Mouse (Mus musculus): Measurements from ENCODE around the gene Aven. TPM values are rescaled to one million over a fixed set of nuclear protein-coding genes. Genes with fewer than 3 reads are reported as not detected.
A peak's percentile ranks its signal among the peaks of the same experiment; 100 is the strongest.

The Aven gene
- polyA plus RNA-seq, 1 experiment from 2014 or later: 2.4 TPM

DNA sequence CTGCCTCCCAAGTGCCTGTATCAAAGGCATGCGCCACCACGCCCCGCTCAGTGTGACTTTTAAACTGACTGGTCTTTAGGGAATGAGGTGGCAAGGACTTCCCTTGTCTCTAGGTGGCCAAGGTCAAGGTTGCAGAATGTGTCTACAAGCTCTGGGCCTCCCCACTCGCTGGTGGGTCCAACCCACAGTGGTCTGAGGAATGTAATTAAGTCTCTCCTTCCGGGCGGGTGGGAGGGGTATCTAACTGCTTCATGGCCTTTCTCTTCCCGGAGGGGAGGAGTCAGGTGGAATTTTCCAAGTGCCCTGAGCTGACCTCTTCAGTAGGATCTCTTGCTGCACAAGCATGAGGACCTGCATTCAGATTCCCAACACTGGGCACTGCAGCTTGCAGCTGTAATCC is 5.1 kb downstream of the Aven start:
- 67% methylated on average over 7 of the region's 7 CpGs for WGBS
- H3K27me3 ChIP-seq (replicated peaks): no peaks in the 10 kb centered on the region
- H3K36me3 ChIP-seq (replicated peaks): no peaks in the 10 kb centered on the region
- no peak overlapping the region for H3K4me3 ChIP-seq
- H3K4me1 ChIP-seq: peaks cover 12% of the 10 kb centered on the region
- no peak for ATAC-seq (replicated peaks)
- H3K9ac ChIP-seq: no peak overlapping the region
- no peaks in the 10 kb centered on the region for H3K9me3 ChIP-seq
- H3K27ac ChIP-seq: no peak overlapping the region
- no peak overlapping the region for H3K4me2 ChIP-seq

DNA sequence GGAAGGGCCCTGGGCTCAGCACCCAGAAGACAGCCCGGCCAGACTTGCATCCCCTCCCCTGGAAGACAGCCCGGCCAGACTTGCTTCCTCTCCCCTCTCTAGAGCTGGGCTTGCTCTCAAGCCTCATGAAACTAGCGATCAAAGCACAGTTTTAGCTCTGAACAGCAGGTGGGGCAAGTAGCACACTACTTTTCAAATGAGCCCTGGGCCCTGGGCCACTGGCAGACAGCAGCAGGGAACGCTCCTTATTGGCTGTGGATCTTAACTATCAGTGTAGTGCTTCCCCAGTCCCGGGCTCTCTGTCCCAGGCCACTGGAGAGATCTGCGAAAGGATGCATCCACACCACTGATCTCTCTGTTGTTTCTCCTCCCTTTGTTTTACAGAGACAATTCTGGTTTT is 8.4 kb downstream of the Aven start:
- ATAC-seq (replicated peaks): peak; percentile 94
- Histone ChIP-seq H3K27me3 (replicated peaks) (no peaks in the 10 kb centered on the region), H3K4me1 (peaks cover 7% of the 10 kb centered on the region; the same call in 1 of the 2 replicates), H3K4me2 (no peak overlapping the region), H3K4me3 (no peak overlapping the region), H3K36me3 (replicated peaks) (no peaks in the 10 kb centered on the region), H3K27ac (no peak overlapping the region), H3K9ac (no peak overlapping the region), H3K9me3 (no peaks in the 10 kb centered on the region)
- WGBS: 4% methylated on average over 6 of the region's 6 CpGs

DNA sequence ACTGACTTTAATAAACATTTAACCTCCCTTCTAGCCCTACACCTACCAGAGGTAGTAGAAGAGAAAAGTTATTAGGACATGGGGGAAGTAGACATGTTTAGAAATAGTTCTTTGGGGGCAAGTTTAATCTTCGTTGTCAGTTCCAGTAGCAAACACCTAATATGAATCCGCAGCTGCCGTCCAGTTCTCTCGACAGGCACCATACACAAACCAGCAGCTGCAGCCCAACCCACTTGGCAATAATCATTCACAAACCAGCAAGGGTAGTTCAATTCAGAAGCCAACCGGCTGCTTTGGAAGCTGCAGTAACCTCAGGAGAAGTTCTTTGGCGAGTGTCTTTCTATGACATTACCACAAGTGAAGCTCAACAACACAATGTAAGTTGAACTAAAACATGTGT is 11.2 kb downstream of the Aven start:
- H3K4me2 ChIP-seq: no peak overlapping the region
- no peak overlapping the region for H3K27ac ChIP-seq
- no peaks in the 10 kb centered on the region for H3K9me3 ChIP-seq
- no peaks in the 10 kb centered on the region for H3K27me3 ChIP-seq (replicated peaks)
- no peak for ATAC-seq (replicated peaks)
- H3K4me1 ChIP-seq: peaks cover 7% of the 10 kb centered on the region; the same call in 1 of the 2 replicates
- no peak overlapping the region for H3K4me3 ChIP-seq
- H3K9ac ChIP-seq: no peak overlapping the region
- no peaks in the 10 kb centered on the region for H3K36me3 ChIP-seq (replicated peaks)
- WGBS: 89% methylated on average over 6 of the region's 6 CpGs

DNA sequence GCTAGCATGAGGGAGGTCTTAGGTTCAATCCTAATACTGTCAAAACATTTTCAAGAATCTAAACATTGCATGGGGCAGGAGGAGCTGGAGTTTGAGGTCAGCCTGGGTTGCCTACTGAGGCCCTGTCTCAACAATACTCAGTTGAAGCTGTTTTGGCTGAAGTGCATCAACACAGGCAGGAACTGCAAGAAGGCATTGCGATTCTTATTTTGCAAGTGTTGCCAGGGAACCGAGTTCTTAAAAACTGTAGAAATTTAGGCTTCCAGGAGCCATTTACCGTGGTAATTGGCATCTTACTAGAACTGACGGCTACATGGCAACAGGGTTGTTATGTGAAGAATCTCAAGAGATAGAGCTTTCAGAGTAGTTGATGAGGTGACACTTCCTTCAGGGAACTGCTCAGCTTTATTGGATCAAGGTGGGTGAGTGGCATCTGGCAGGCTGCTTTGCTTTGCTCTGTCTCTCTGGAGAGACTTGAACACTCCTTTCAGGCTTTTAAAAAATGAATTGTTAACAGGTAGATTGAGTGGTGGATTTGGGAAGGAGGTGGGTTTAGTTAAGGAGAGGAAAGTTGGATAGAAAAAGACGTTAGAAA is 14.2 kb downstream of the Aven start:
- no peaks in the 10 kb centered on the region for H3K36me3 ChIP-seq (replicated peaks)
- H3K9me3 ChIP-seq: no peaks in the 10 kb centered on the region
- ATAC-seq (replicated peaks): no peak
- no peaks in the 10 kb centered on the region for H3K4me1 ChIP-seq
- 74% methylated on average over 5 of the region's 5 CpGs for WGBS
- H3K27me3 ChIP-seq (replicated peaks): no peaks in the 10 kb centered on the region
- H3K27ac ChIP-seq: no peak overlapping the region
- H3K4me2 ChIP-seq: no peak overlapping the region
- no peak overlapping the region for H3K9ac ChIP-seq
- no peak overlapping the region for H3K4me3 ChIP-seq

DNA sequence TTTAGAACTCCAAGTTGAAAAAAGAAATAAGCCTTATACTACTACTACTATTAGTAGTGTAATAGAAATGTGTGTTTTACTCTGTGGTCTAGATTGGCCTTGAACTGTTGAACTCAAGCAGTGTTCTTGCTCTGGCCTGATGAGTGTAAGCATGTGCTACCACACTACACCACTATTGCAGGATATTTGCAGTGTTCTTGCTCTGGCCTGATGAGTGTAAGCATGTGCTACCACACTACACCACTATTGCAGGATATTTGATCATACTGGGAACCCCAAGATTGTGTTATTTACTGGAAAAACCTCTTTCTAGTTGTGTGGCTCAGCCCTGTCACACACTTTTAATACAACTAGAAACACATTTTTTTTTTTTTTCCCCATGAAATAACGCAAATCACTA is 14.7 kb downstream of the Aven start:
- no peaks in the 10 kb centered on the region for H3K27me3 ChIP-seq (replicated peaks)
- WGBS: 96% methylated on average over 1 of the region's 1 CpGs
- H3K27ac ChIP-seq: no peak overlapping the region
- H3K9me3 ChIP-seq: no peaks in the 10 kb centered on the region
- H3K4me3 ChIP-seq: no peak overlapping the region
- no peak overlapping the region for H3K9ac ChIP-seq
- H3K4me2 ChIP-seq: no peak overlapping the region
- H3K4me1 ChIP-seq: no peaks in the 10 kb centered on the region
- H3K36me3 ChIP-seq (replicated peaks): no peaks in the 10 kb centered on the region
- no peak for ATAC-seq (replicated peaks)

DNA sequence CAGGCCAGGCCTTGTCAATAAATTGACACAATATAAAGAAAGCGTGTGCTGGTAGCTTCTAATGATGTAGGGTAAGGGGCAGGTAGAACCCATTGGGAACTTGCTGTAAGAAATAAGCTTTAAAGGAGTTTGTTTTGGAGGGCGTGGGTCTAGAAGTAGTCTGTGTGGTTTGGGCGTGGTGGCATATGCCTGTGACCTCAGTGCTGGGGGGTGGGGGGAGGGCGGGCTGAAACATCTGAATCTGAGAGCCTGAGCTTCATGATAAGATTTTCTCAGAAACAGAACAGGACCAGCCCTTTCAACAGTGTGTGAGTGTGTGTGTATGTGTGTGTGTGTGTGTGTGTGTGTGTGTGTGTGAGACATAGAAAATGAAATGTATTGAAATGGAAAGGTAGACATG is 17.4 kb downstream of the Aven start:
- no peaks in the 10 kb centered on the region for H3K9me3 ChIP-seq
- H3K27me3 ChIP-seq (replicated peaks): no peaks in the 10 kb centered on the region
- no peak for ATAC-seq (replicated peaks)
- H3K4me2 ChIP-seq: no peak overlapping the region
- no peak overlapping the region for H3K4me3 ChIP-seq
- no peaks in the 10 kb centered on the region for H3K4me1 ChIP-seq
- 92% methylated on average over 4 of the region's 4 CpGs for WGBS
- H3K27ac ChIP-seq: no peak overlapping the region
- no peaks in the 10 kb centered on the region for H3K36me3 ChIP-seq (replicated peaks)
- no peak overlapping the region for H3K9ac ChIP-seq

DNA sequence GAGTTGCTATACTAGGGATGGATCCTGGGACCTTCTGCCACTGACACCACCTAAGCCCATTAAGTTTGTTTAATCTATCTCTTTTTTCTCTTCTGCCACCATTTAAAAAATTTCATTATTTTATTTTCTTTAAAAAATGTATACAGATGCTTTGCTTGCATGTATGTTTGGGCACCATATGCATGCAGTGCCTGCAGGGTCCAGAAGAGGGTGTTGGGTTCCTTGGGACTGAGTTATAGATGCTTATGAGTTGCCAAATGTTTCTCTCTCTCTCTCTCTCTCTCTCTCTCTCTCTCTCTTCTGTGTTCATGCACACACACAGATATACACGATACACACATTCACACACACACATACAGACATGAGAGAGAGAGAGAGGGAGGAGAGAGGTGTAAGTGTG is 20.3 kb downstream of the Aven start:
- Histone ChIP-seq H3K9ac (no peak overlapping the region), H3K4me1 (no peaks in the 10 kb centered on the region), H3K4me2 (no peak overlapping the region), H3K27ac (no peak overlapping the region), H3K27me3 (replicated peaks) (no peaks in the 10 kb centered on the region), H3K9me3 (no peaks in the 10 kb centered on the region), H3K36me3 (replicated peaks) (no peaks in the 10 kb centered on the region), H3K4me3 (no peak overlapping the region)
- no peak for ATAC-seq (replicated peaks)
- WGBS: 83% methylated on average over 1 of the region's 1 CpGs

DNA sequence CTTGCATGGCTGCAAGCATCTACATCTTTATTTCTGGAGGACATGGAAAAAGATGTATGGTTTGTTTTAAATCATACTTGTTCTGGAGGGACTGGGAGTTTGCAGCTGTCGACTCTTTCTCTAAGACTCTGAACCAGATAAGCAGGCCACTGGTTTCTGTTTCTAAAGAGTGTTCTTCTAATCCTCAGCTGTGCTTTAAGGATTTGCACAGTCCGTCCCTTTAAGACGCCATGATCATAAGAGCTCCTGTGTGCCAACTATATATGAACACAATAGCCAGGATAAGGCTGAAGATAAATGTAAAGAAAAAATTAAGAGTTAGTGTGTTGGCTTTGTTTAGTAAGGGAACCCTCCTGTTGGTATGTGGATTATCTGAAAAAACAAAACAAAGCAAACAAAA is 24.0 kb downstream of the Aven start:
- 64% methylated on average over 3 of the region's 3 CpGs for WGBS
- Histone ChIP-seq H3K9me3 (no peaks in the 10 kb centered on the region), H3K4me1 (no peaks in the 10 kb centered on the region), H3K36me3 (replicated peaks) (no peaks in the 10 kb centered on the region), H3K4me3 (no peak overlapping the region), H3K4me2 (no peak overlapping the region), H3K27me3 (replicated peaks) (no peaks in the 10 kb centered on the region), H3K9ac (no peak overlapping the region), H3K27ac (no peak overlapping the region)
- ATAC-seq (replicated peaks): no peak

DNA sequence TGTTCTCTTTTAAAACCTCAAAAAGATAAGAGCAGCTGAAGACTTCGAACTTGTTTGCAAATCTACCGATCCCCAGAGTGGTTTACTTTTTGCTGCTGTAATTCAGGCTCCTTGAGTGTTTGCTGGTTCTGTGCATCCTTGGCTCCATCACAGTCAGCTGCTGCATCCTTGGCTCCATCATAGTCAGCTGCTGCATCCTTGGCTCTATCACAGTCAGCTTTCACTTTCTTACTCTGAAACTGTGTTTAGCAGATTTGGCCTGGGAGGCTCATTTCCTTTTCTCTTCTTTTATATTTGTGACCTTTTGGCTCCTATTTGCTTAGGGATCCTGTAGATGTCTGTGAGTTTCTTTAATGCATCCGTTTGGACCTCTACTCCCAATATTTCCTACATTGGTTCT is 24.5 kb downstream of the Aven start:
- ATAC-seq (replicated peaks): no peak
- WGBS: 87% methylated on average over 3 of the region's 3 CpGs
- Histone ChIP-seq H3K27me3 (replicated peaks) (no peaks in the 10 kb centered on the region), H3K9me3 (no peaks in the 10 kb centered on the region), H3K36me3 (replicated peaks) (no peaks in the 10 kb centered on the region), H3K27ac (no peak overlapping the region), H3K4me3 (no peak overlapping the region), H3K4me2 (no peak overlapping the region), H3K9ac (no peak overlapping the region), H3K4me1 (no peaks in the 10 kb centered on the region)

DNA sequence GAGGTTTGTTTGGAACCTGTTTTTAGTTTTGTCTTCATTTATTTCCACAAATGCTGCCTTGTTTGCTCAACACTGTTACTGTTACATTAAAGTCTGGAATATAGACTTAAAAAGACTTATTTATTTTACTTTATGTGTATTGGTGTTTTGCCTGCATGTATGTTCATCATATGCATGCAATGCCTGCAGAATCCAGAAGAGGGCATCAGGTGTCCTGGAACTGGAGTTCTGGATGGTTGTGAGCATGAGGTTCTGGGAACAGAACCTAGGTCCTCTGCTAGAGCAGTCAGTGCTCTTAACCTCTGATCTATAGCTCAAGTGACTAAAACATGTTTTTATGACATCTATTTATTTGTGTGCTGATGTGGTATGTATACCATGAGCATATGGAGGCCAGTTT is 25.8 kb downstream of the Aven start:
- no peaks in the 10 kb centered on the region for H3K27me3 ChIP-seq (replicated peaks)
- no peak for ATAC-seq (replicated peaks)
- H3K36me3 ChIP-seq (replicated peaks): no peaks in the 10 kb centered on the region
- H3K9me3 ChIP-seq: no peaks in the 10 kb centered on the region
- no peak overlapping the region for H3K27ac ChIP-seq
- no peak overlapping the region for H3K4me3 ChIP-seq
- H3K9ac ChIP-seq: no peak overlapping the region
- no peaks in the 10 kb centered on the region for H3K4me1 ChIP-seq
- H3K4me2 ChIP-seq: no peak overlapping the region

DNA sequence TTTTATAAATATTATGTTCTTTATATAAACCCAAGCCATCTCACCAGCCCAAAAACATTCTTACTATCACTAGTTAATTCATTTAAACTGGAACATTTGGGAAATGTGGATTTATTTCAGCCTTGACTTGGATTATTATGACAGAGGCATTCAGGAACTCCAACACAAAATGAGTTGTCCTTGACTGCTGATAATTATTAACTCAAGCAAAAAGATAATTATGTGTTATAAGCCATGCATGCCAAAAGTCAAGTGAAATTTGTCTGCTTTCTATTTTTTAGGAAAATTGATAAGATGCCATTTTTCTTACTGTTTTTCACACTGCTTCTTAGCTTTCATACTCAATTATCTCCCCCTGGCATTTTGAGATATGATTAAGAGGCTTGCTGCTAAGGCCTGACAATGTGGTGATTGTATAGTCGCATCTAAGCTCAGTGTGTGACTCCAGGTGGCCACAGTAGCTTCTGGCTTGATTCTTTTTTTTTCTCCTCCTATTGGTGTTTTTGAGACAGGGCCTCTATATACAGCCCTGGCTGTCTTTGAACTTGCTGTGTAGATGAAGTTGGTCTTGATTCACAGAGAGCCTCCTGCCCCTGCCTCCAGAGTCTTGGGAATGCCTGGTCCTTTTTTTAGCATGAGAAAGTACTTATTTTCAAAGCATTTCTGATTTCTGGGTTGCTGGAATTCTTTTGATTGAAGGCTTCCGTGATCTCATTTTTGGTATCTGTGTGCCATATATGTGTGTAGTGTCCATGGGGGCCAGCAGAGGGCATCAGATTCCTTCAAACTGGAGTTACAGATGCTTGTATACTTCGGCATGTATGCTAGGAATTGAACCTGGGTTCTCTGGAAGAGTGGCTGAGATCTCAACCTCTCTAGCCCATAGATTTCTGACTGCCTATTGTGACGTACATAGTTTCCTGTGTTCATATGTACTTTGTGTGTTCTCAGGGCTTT is 28.0 kb downstream of the Aven start:
- no peak for ATAC-seq (replicated peaks)
- WGBS: 81% methylated on average over 4 of the region's 4 CpGs
- H3K9ac ChIP-seq: no peak overlapping the region
- no peaks in the 10 kb centered on the region for H3K36me3 ChIP-seq (replicated peaks)
- no peaks in the 10 kb centered on the region for H3K4me1 ChIP-seq
- H3K4me3 ChIP-seq: no peak overlapping the region
- H3K27me3 ChIP-seq (replicated peaks): no peaks in the 10 kb centered on the region
- no peaks in the 10 kb centered on the region for H3K9me3 ChIP-seq
- no peak overlapping the region for H3K27ac ChIP-seq
- H3K4me2 ChIP-seq: no peak overlapping the region

DNA sequence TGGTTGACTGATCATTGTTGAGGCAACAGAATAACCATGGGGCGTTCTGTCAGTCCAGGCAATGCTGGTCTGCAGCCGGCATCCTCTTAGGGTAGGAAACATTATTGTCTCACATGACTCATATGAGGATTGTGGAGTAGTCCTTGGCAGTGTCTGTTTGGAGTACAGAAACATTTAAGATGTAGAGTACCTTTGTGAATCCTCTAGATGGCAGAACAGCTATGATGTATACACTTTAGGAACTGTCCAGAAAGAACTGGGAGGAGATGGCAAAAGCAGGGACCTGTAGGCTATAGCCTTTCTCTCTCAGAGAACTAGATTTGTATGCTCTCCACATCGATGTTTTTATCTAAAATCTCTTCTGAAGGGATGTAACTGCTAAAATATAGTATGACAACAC is 34.2 kb downstream of the Aven start:
- WGBS: 86% methylated on average over 3 of the region's 3 CpGs
- no peaks in the 10 kb centered on the region for H3K36me3 ChIP-seq (replicated peaks)
- ATAC-seq (replicated peaks): peak; percentile 70; the same call in 1 of the 2 replicates

More for the DNA sequence above, 34.2 kb downstream of the Aven start:
- H3K9ac ChIP-seq: no peak overlapping the region
- no peaks in the 10 kb centered on the region for H3K9me3 ChIP-seq
- no peaks in the 10 kb centered on the region for H3K4me1 ChIP-seq
- H3K4me3 ChIP-seq: no peak overlapping the region
- H3K27me3 ChIP-seq (replicated peaks): no peaks in the 10 kb centered on the region
- H3K27ac ChIP-seq: no peak overlapping the region
- H3K4me2 ChIP-seq: no peak overlapping the region

Data from midbrain, embryonic 15.5 days (tissue).